Mouse (Mus musculus) limb, embryonic 14.5 days (tissue): ENCODE data around the gene E2f6. TPM values are rescaled to one million over a fixed set of nuclear protein-coding genes. Genes with fewer than 3 reads are reported as not detected.

Experiments used
- ATAC-seq: fragments of 200-750 bp; cut with Nextera tagmentation; 2 replicates; pipeline ENCODE4 v1.8.0; 2017; ENCODE audit warnings: low read depth, moderate number of reproducible peaks, moderate TSS enrichment; ENCODE audit not compliant: low FRiP score
- DNase-seq: peaks from one replicate; pipeline ENCODE4 v3.0.0-alpha.2; 2015; ENCODE audit warnings: low spot score
- H3K27ac ChIP-seq: fragments of 300-500 bp; sonication (generic); replicated peaks from 2 replicates; pipeline ENCODE4 v1.5.1; 2014; ENCODE audit warnings: low read depth, mild to moderate bottlenecking, low read length, moderate library complexity, mixed read lengths
- H3K27me3 ChIP-seq: fragments of 300-500 bp; sonication (generic); 2 replicates; pipeline ENCODE4 v1.6.1; 2014; ENCODE audit warnings: low read length, mixed read lengths; ENCODE audit not compliant: control insufficient read depth, insufficient read depth
- H3K36me3 ChIP-seq: fragments of 300-500 bp; sonication (generic); 2 replicates; pipeline ENCODE4 v1.6.1; 2014; ENCODE audit warnings: mild to moderate bottlenecking, low read length, moderate library complexity, mixed read lengths; ENCODE audit not compliant: control insufficient read depth, insufficient read depth
- H3K4me1 ChIP-seq: fragments of 300-500 bp; sonication (generic); 2 replicates; pipeline ENCODE4 v1.6.1; 2014; ENCODE audit warnings: antibody characterized with exemption, low read length, mixed read lengths; ENCODE audit not compliant: control insufficient read depth, insufficient read depth
- H3K4me2 ChIP-seq: fragments of 300-500 bp; sonication (generic); replicated peaks from 2 replicates; pipeline ENCODE4 v1.6.1; 2014; ENCODE audit warnings: low read depth, mild to moderate bottlenecking, low read length, moderate library complexity; ENCODE audit not compliant: severe bottlenecking
- H3K4me3 ChIP-seq: fragments of 300-500 bp; sonication (generic); replicated peaks from 2 replicates; pipeline ENCODE4 v1.5.1; 2014; ENCODE audit warnings: low read length
- H3K9ac ChIP-seq: fragments of 300-500 bp; sonication (generic); 2 replicates; pipeline ENCODE4 v1.6.1; 2014; ENCODE audit warnings: mild to moderate bottlenecking, low read depth, low read length, moderate library complexity; ENCODE audit not compliant: severe bottlenecking
- H3K9me3 ChIP-seq: fragments of 300-500 bp; sonication (generic); 2 replicates; pipeline ENCODE4 v1.6.1; 2016; ENCODE audit warnings: low read length; ENCODE audit not compliant: control insufficient read depth
- POLR2A ChIP-seq: fragments of 200-500 bp; IDR thresholded peaks from 2 replicates; pipeline ENCODE4 v1.8.0; 2012; ENCODE audit warnings: inconsistent platforms, mild to moderate bottlenecking, moderate library complexity, borderline replicate concordance; ENCODE audit not compliant: insufficient read depth, insufficient read length; ENCODE audit errors: extremely low read depth
- WGBS: fragments of 180-500 bp; shearing (Covaris S2); extraction: QIAGEN DNeasy Blood & Tissue Kit; methylation state at CpG from one replicate; pipeline ENCODE4 v1.1.7; 2014; 5-methylcytosine and 5-hydroxymethylcytosine counted together
- polyA plus RNA-seq, 2 experiments: library from polyadenylated mRNA; depleted of rRNA in 1 of 2; stranded (reverse) in 1 of 2; unstranded in 1 of 2; fragments of >200 nt; fragmentation: Nextera tagmentation in 1 of 2; extraction: Ambion mirVana in 1 of 2; gene quantifications; 2 replicates each; pipeline versions ENCODE4 v1.2.1 to v1.2.3; 2012 to 2014

E2f6 gene
- polyA plus RNA-seq, 2 experiments = 47.3 to 54.5 TPM

- H3K4me2 ChIP-seq = no peak overlapping the region
These were observed 11.5 kb downstream of the E2f6 start for GRCm38 (mm10) chr12:16822181-16822734.

GRCm38 (mm10) chr12:16823701-16824100, 12.9 kb downstream of the E2f6 start:
- no peak for TF ChIP-seq POLR2A
- ATAC-seq = no peak
- 96% methylated on average over 1 of the region's 1 CpGs for WGBS
- Histone ChIP-seq H3K9me3 (no peaks in the 10 kb centered on the region), H3K27me3 (no peaks in the 10 kb centered on the region), H3K27ac (no peak overlapping the region), H3K4me2 (no peak overlapping the region), H3K36me3 (peaks cover 79% of the 10 kb centered on the region), H3K9ac (no peak overlapping the region), H3K4me3 (no peak overlapping the region), H3K4me1 (no peaks in the 10 kb centered on the region)
- DNase-seq = no peak

More at GRCm38 (mm10) chr12:16822181-16822734, 11.5 kb downstream of the E2f6 start:
- H3K36me3 ChIP-seq = peaks cover 75% of the 10 kb centered on the region
- no peaks in the 10 kb centered on the region for H3K27me3 ChIP-seq
- no peak for TF ChIP-seq POLR2A
- no peak for DNase-seq
- no peak overlapping the region for H3K4me3 ChIP-seq
- H3K9me3 ChIP-seq = no peaks in the 10 kb centered on the region
- no peak overlapping the region for H3K9ac ChIP-seq
- no peaks in the 10 kb centered on the region for H3K4me1 ChIP-seq
- no peak overlapping the region for H3K27ac ChIP-seq
- ATAC-seq = no peak
- WGBS = 94% methylated on average over 10 of the region's 10 CpGs

DNA sequence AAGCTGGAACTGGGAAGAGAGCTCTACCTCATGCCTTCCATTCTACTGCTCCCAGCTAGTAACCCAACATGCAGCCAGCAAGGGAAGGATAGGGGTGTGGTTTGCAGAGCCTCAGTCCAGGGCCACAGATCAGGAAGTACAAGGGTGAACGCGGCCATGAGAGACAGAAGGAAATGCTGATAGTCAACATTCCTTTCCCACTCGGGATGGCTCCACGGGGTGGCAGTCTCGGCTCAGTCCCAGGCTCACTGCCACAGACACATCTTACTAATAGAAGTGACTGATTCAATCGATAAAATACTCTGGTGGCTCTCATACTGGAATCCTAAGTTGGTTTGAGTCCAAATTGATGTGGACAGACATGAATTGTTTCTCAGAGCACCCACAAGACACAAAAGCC, 17.7 kb downstream of the E2f6 start:
- Histone ChIP-seq H3K4me2 (no peak overlapping the region), H3K27ac (no peak overlapping the region), H3K4me3 (no peak overlapping the region), H3K27me3 (no peaks in the 10 kb centered on the region), H3K36me3 (peaks cover 40% of the 10 kb centered on the region), H3K4me1 (no peaks in the 10 kb centered on the region), H3K9me3 (no peaks in the 10 kb centered on the region), H3K9ac (no peak overlapping the region)
- DNase-seq (no peak), ATAC-seq (no peak)
- TF ChIP-seq POLR2A = no peak
- WGBS = 78% methylated on average over 6 of the region's 6 CpGs

GRCm38 (mm10) chr12:16829785-16830184, 19.0 kb downstream of the E2f6 start:
- 85% methylated on average over 2 of the region's 2 CpGs for WGBS
- no peak overlapping the region for H3K4me2 ChIP-seq
- no peak for TF ChIP-seq POLR2A
- no peak overlapping the region for H3K4me3 ChIP-seq
- H3K27ac ChIP-seq = no peak overlapping the region
- H3K4me1 ChIP-seq = no peaks in the 10 kb centered on the region
- no peak for ATAC-seq
- H3K9me3 ChIP-seq = no peaks in the 10 kb centered on the region
- no peak overlapping the region for H3K9ac ChIP-seq
- DNase-seq = no peak
- H3K36me3 ChIP-seq = peaks cover 28% of the 10 kb centered on the region
- no peaks in the 10 kb centered on the region for H3K27me3 ChIP-seq

- Histone ChIP-seq H3K27ac (no peak overlapping the region), H3K27me3 (no peaks in the 10 kb centered on the region), H3K36me3 (peaks cover 19% of the 10 kb centered on the region), H3K9me3 (no peaks in the 10 kb centered on the region), H3K9ac (no peak overlapping the region), H3K4me2 (no peak overlapping the region), H3K4me3 (no peak overlapping the region), H3K4me1 (no peaks in the 10 kb centered on the region)
- no peak for DNase-seq
- 82% methylated on average over 4 of the region's 4 CpGs for WGBS
- TF ChIP-seq POLR2A = no peak
- no peak for ATAC-seq
These were observed 20.3 kb downstream of the E2f6 start for GRCm38 (mm10) chr12:16831071-16831470.
